Mouse (Mus musculus): ENCODE results near the gene Afg1l.

Afg1l gene

GRCm38 (mm10) chr10:42269281-42270025, 208.9 kb downstream of the Afg1l start:
- no peak for DNase-seq (ENCODE audit: low read depth, low spot score)

- no peak for DNase-seq (ENCODE audit: low read depth, low spot score)
Observed at GRCm38 (mm10) chr10:42267811-42268545, 210.4 kb downstream of the Afg1l start.

- DNase-seq (ENCODE audit: low read depth, low spot score), result no peak
Observed at GRCm38 (mm10) chr10:42265021-42265689, 213.2 kb downstream of the Afg1l start.

- no peak for DNase-seq (ENCODE audit: low read depth, low spot score)
Observed at GRCm38 (mm10) chr10:42264195-42264594, 214.2 kb downstream of the Afg1l start.

- DNase-seq (ENCODE audit: low read depth, low spot score), result no peak
Observed at GRCm38 (mm10) chr10:42263701-42264100, 214.7 kb downstream of the Afg1l start.

Measured in retina, postnatal 7 days (tissue).